Mouse (Mus musculus) MEL (cell line): ENCODE measurements around the gene Cep350. TPM values are rescaled to one million over a fixed set of nuclear protein-coding genes. Genes with fewer than 3 reads are reported as not detected.
A peak's percentile ranks its signal among the peaks of the same experiment; 100 is the strongest.
"Not testable (repeated sequence)": the region's sequence is repeated elsewhere in the genome, so short reads cannot be mapped to it uniquely, and the experiment has no call there.

Source experiments
- DNase-seq: peaks from one replicate; pipeline ENCODE4 v3.0.0; 2011; ENCODE audit warnings: low read depth, low spot score
- H3K27ac ChIP-seq: 2 replicates; pipeline ENCODE4 v1.5.1; 2012; ENCODE audit warnings: low read depth, mild to moderate bottlenecking, control low read depth, low read length, moderate library complexity; ENCODE audit not compliant: control insufficient read depth
- H3K27me3 ChIP-seq, 2 experiments: fragments of 150-350 bp in 1 of 2; sonication (generic) in 1 of 2; 2 replicates each; pipeline ENCODE4 v1.6.1; 2012; ENCODE audit warnings: low read length in 2 of 2, mild to moderate bottlenecking in 2 of 2, improper control_type of control experiment in 1 of 2, moderate library complexity in 1 of 2; ENCODE audit not compliant: insufficient read depth in 2 of 2, control insufficient read depth in 1 of 2
- H3K36me3 ChIP-seq, 2 experiments: 2 replicates each; pipeline ENCODE4 v1.6.1; 2012 to 2014; ENCODE audit warnings: low read length in 2 of 2, improper control_type of control experiment in 1 of 2, inconsistent platforms in 1 of 2, mild to moderate bottlenecking in 1 of 2; ENCODE audit not compliant: insufficient read depth in 2 of 2, control insufficient read depth in 1 of 2
- H3K4me1 ChIP-seq, 2 experiments: fragments of 150-350 bp in 1 of 2; sonication (generic) in 1 of 2; 2 replicates each; pipeline ENCODE4 v1.6.1; 2012; ENCODE audit warnings: low read length in 2 of 2, improper control_type of control experiment in 1 of 2, mild to moderate bottlenecking in 1 of 2; ENCODE audit not compliant: insufficient read depth in 2 of 2, control insufficient read depth in 1 of 2
- H3K4me3 ChIP-seq, 2 experiments: fragments of 150-350 bp in 1 of 2; sonication (generic) in 1 of 2; 2 replicates each; pipeline ENCODE4 v1.5.1; 2012; ENCODE audit warnings: low read depth in 2 of 2, low read length in 2 of 2, mild to moderate bottlenecking in 2 of 2, moderate library complexity in 2 of 2, control low read depth in 1 of 2, improper control_type of control experiment in 1 of 2; ENCODE audit not compliant: control insufficient read depth in 1 of 2, insufficient read depth in 1 of 2
- H3K79me2 ChIP-seq: 2 replicates; pipeline ENCODE4 v1.6.1; 2012; ENCODE audit warnings: mild to moderate bottlenecking, low read length, moderate library complexity; ENCODE audit not compliant: control insufficient read depth, poor library complexity, insufficient read depth
- H3K9ac ChIP-seq: 2 replicates; pipeline ENCODE4 v1.6.1; 2012; ENCODE audit warnings: low read depth, mild to moderate bottlenecking, control low read depth, low read length, moderate library complexity; ENCODE audit not compliant: control insufficient read depth, poor library complexity, severe bottlenecking
- H3K9me3 ChIP-seq: fragments of 150-350 bp; sonication (generic); replicated peaks from 2 replicates; pipeline ENCODE4 v1.6.1; 2012; ENCODE audit warnings: mild to moderate bottlenecking, low read length, improper control_type of control experiment, moderate library complexity; ENCODE audit not compliant: insufficient read depth
- CHD1 ChIP-seq: IDR thresholded peaks from 2 replicates; pipeline ENCODE4 v1.6.1; 2012; ENCODE audit warnings: low read depth, mild to moderate bottlenecking, inconsistent platforms, low read length, improper control_type of control experiment
- CHD2 ChIP-seq: IDR thresholded peaks from 2 replicates; pipeline ENCODE4 v1.6.1; 2011; ENCODE audit warnings: low read length, improper control_type of control experiment
- E2F4 ChIP-seq: IDR thresholded peaks from 2 replicates; pipeline ENCODE4 v1.6.1; 2011; ENCODE audit warnings: low read depth, low read length, improper control_type of control experiment, borderline replicate concordance
- ELF1 ChIP-seq: IDR thresholded peaks from 2 replicates; pipeline ENCODE4 v1.6.1; 2014; ENCODE audit warnings: low read depth, mild to moderate bottlenecking, inconsistent platforms, low read length, improper control_type of control experiment, moderate library complexity
- ETS1 ChIP-seq: IDR thresholded peaks from 2 replicates; pipeline ENCODE4 v1.6.1; 2012; ENCODE audit warnings: low read depth, mild to moderate bottlenecking, inconsistent platforms, low read length, improper control_type of control experiment, moderate library complexity
- GABPA ChIP-seq: IDR thresholded peaks from 2 replicates; pipeline ENCODE4 v1.6.1; 2012; ENCODE audit warnings: low read depth, mild to moderate bottlenecking, inconsistent platforms, low read length, improper control_type of control experiment, moderate library complexity
- KAT2A ChIP-seq: conservative IDR thresholded peaks from 2 replicates; pipeline ENCODE4 v1.6.1; 2012; ENCODE audit warnings: low read depth, low read length, improper control_type of control experiment, inconsistent platforms
- MAFK ChIP-seq: IDR thresholded peaks from 2 replicates; pipeline ENCODE4 v1.6.1; 2011; ENCODE audit warnings: low read depth, mild to moderate bottlenecking, low read length, improper control_type of control experiment, borderline replicate concordance
- MAZ ChIP-seq: IDR thresholded peaks from 2 replicates; pipeline ENCODE4 v1.6.1; 2012; ENCODE audit warnings: low read depth, mild to moderate bottlenecking, inconsistent platforms, low read length, improper control_type of control experiment
- MYC ChIP-seq: IDR thresholded peaks from 2 replicates; pipeline ENCODE4 v1.6.1; 2011; ENCODE audit warnings: low read depth, mild to moderate bottlenecking, low read length, improper control_type of control experiment, moderate library complexity
- NELFE ChIP-seq: IDR thresholded peaks from 2 replicates; pipeline ENCODE4 v1.6.1; 2011; ENCODE audit warnings: low read depth, low read length, improper control_type of control experiment
- NRF1 ChIP-seq: IDR thresholded peaks from 2 replicates; pipeline ENCODE4 v1.6.1; 2014; ENCODE audit warnings: low read depth, mild to moderate bottlenecking, inconsistent platforms, low read length, improper control_type of control experiment, moderate library complexity; ENCODE audit not compliant: poor library complexity, insufficient read depth, severe bottlenecking
- POLR2AphosphoS2 ChIP-seq: IDR thresholded peaks from 2 replicates; pipeline ENCODE4 v1.6.1; 2011; ENCODE audit warnings: low read length, improper control_type of control experiment
- RCOR1 ChIP-seq: IDR thresholded peaks from 2 replicates; pipeline ENCODE4 v1.6.1; 2012; ENCODE audit warnings: low read depth, mild to moderate bottlenecking, inconsistent platforms, low read length, improper control_type of control experiment
- SIN3A ChIP-seq: IDR thresholded peaks from 2 replicates; pipeline ENCODE4 v1.6.1; 2012; ENCODE audit warnings: low read length, improper control_type of control experiment, inconsistent platforms
- SMC3 ChIP-seq: IDR thresholded peaks from 2 replicates; pipeline ENCODE4 v1.6.1; 2011; ENCODE audit warnings: low read depth, low read length, improper control_type of control experiment
- TAL1 ChIP-seq: IDR thresholded peaks from 2 replicates; pipeline ENCODE4 v1.6.1; 2012; ENCODE audit warnings: mild to moderate bottlenecking, inconsistent platforms, low read length, moderate library complexity, mixed read lengths
- TBP ChIP-seq: IDR thresholded peaks from 2 replicates; pipeline ENCODE4 v1.8.0; 2011; ENCODE audit warnings: low read depth, low read length, improper control_type of control experiment
- UBTF ChIP-seq: IDR thresholded peaks from 2 replicates; pipeline ENCODE4 v1.6.1; 2012; ENCODE audit warnings: low read depth, mild to moderate bottlenecking, inconsistent platforms, low read length, improper control_type of control experiment, moderate library complexity, borderline replicate concordance; ENCODE audit not compliant: insufficient read depth
- ZKSCAN1 ChIP-seq: IDR thresholded peaks from 2 replicates; pipeline ENCODE4 v1.6.1; 2012; ENCODE audit warnings: low read depth, mild to moderate bottlenecking, inconsistent platforms, low read length, improper control_type of control experiment, moderate library complexity
- polyA plus RNA-seq, 2 experiments: library from polyadenylated mRNA; stranded (reverse) in 1 of 2; unstranded in 1 of 2; fragments of >175 nt in 1 of 2; fragments of >200 nt in 1 of 2; gene quantifications; 2 replicates each; pipeline versions ENCODE4 v1.2.1 to v1.2.4; 2012; ENCODE audit warnings: low replicate concordance in 2 of 2, low read depth in 1 of 2; ENCODE audit not compliant: insufficient read length in 2 of 2, insufficient read depth in 1 of 2, missing spikeins in 1 of 2
- total RNA-seq: library from RNA; depleted of rRNA; stranded (reverse); fragments of 300-350 nt; gene quantifications from 2 replicates; pipeline ENCODE4 v1.2.3, GENCODE M21; 2012

Cep350 gene
- total and polyA plus RNA-seq, 3 experiments: 4.3 to 110 (median 9.7) TPM

GRCm38 (mm10) chr1:155886846-155887245, 86.2 kb downstream of the Cep350 start:
- no peaks in the 10 kb centered on the region for H3K79me2 ChIP-seq
- H3K27me3 ChIP-seq: no peaks in the 10 kb centered on the region
- peaks cover 3 to 4% of the 10 kb centered on the region in 2 experiments; a peak in 3 of 4 replicates for H3K36me3 ChIP-seq
- no peaks in the 10 kb centered on the region for H3K4me1 ChIP-seq
- no peaks in the 10 kb centered on the region for H3K9me3 ChIP-seq
- no peak for DNase-seq
- H3K9ac ChIP-seq: no peak overlapping the region
- no peak overlapping the region for H3K27ac ChIP-seq
- TF ChIP-seq NELFE: no peak
- no peak for TF ChIP-seq TBP
- no peak for TF ChIP-seq NRF1
- no peak for TF ChIP-seq SIN3A
- no peak for TF ChIP-seq ELF1
- no peak for TF ChIP-seq TAL1
- no peak for TF ChIP-seq SMC3
- TF ChIP-seq ETS1: no peak
- TF ChIP-seq KAT2A: no peak
- no peak for TF ChIP-seq GABPA
- TF ChIP-seq MYC: no peak
- TF ChIP-seq RCOR1: no peak
- TF ChIP-seq ZKSCAN1: no peak
- no peak for TF ChIP-seq MAZ
- no peak for TF ChIP-seq CHD2
- TF ChIP-seq UBTF: no peak
- no peak for TF ChIP-seq CHD1
- no peak for TF ChIP-seq E2F4
- TF ChIP-seq POLR2AphosphoS2: no peak
- TF ChIP-seq MAFK: no peak
- TF ChIP-seq, all 39 proteins: peak for 0
- H3K4me3 ChIP-seq: no peak overlapping the region

DNA sequence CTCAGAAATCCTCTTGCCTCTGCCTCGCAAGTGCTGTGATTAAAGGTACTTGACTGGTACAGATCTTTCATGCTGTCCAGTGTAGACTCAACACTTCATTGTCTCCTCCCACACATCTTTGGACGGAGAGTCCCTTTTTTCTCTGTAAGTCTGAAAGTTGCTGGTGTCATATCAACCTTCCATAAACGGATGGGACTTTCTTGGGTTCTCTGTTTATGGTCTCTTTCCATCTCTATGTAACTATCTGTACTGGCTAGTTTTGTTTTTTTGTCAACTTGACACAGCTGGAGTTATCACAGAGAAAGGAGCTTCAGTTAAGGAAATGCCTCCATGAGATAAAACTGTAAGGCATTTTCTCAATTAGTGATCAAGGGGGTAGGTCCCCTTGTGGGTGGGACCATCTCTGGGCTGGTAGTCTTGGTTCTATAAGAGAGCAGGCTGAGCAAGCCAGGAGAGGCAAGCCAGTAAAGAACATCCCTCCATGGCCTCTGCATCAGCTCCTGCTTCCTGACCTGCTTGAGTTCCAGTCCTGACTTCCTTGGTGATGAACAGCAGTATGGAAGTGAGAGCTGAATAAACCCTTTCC, 90.3 kb downstream of the Cep350 start:
- H3K27me3 ChIP-seq, H3K9me3 ChIP-seq, H3K9ac ChIP-seq, H3K27ac ChIP-seq, H3K36me3 ChIP-seq, H3K4me1 ChIP-seq, H3K4me3 ChIP-seq, H3K79me2 ChIP-seq: not testable (repeated sequence)
- peak; percentile 26 for DNase-seq
